ENCODE assay signal across 10 mouse cellular contexts in genomic region chr10:10737041-10737681, GRCm38 (mm10). TPM values are rescaled to one million over a fixed set of nuclear protein-coding genes. Genes with fewer than 3 reads are reported as not detected.
DNase-seq lines count a peak whose midpoint lies in the region; ATAC-seq lines count a peak whose summit lies in the region.
"Had no signal": no experiment of that assay in that cellular context is flagged by ENCODE, and none has a peak within 500 bp of the region (broad histone marks: within the 10 kb centered on the region; RNA-seq: fewer than 3 reads in every experiment).

No protein-coding gene starts in this region.

- no peaks in the 10 kb centered on the region for H3K4me1 ChIP-seq in heart, embryonic 16.5 days (ENCODE audit: control insufficient read depth, insufficient read depth, low read length)
- H3K4me1 ChIP-seq in midbrain, embryonic 16.5 days (ENCODE audit: control insufficient read depth, insufficient read depth, low read length): no peaks in the 10 kb centered on the region

- no peaks in the 10 kb centered on the region for H3K36me3 ChIP-seq in heart, embryonic 16.5 days (ENCODE audit: control insufficient read depth, insufficient read depth)
- no peaks in the 10 kb centered on the region for H3K36me3 ChIP-seq in midbrain, embryonic 16.5 days (ENCODE audit: control insufficient read depth, insufficient read depth, low read length)

- H3K9ac ChIP-seq in heart, embryonic 16.5 days (ENCODE audit: low read length): no peak overlapping the region
- no peak overlapping the region for H3K9ac ChIP-seq in midbrain, embryonic 16.5 days (ENCODE audit: low read depth, low read length)

- no peaks in the 10 kb centered on the region for H3K27me3 ChIP-seq in heart, embryonic 16.5 days (ENCODE audit: control insufficient read depth, insufficient read depth, low read length)
- no peaks in the 10 kb centered on the region for H3K27me3 ChIP-seq in midbrain, embryonic 16.5 days (ENCODE audit: control insufficient read depth, insufficient read depth, low read depth, low read length)

- intact Hi-C loops in left cerebral cortex, postnatal 36 days (cut with DNase I): no loop called here

- no peaks in the 10 kb centered on the region for H3K9me3 ChIP-seq in heart, embryonic 16.5 days (replicated peaks; ENCODE audit: control insufficient read depth, low read length)
- H3K9me3 ChIP-seq in midbrain, embryonic 16.5 days (replicated peaks; ENCODE audit: control insufficient read depth, low read length, poor library complexity, severe bottlenecking): no peaks in the 10 kb centered on the region

- H3K4me3 ChIP-seq in heart, embryonic 16.5 days (ENCODE audit: low read length): no peak overlapping the region
- no peak overlapping the region for H3K4me3 ChIP-seq in midbrain, embryonic 16.5 days (ENCODE audit: low read depth, low read length)

- no peak overlapping the region for H3K4me2 ChIP-seq in heart, embryonic 16.5 days (ENCODE audit: low read depth, low read length)
- no peak overlapping the region for H3K4me2 ChIP-seq in midbrain, embryonic 16.5 days (ENCODE audit: low read length)

- DNase-seq in frontal cortex, postnatal 36 days (ENCODE audit: low spot score in 2 of 2): peak; percentile 12 to 45
- no peak for DNase-seq in frontal cortex, postnatal 14 days (ENCODE audit: low spot score in 2 of 2)
- peak; percentile 10 for DNase-seq in 416B (ENCODE audit: low read depth)
- peak; percentile 7 to 18 for DNase-seq in left cerebral cortex, postnatal 36 days (ENCODE audit: low spot score in 2 of 2)
- no peak for DNase-seq in thymus, adult 18-20 months
- DNase-seq in urinary bladder, adult 2 months (ENCODE audit: low spot score): no peak

- H3K27ac ChIP-seq in heart, embryonic 16.5 days (ENCODE audit: low read length): no peak overlapping the region
- no peak overlapping the region for H3K27ac ChIP-seq in midbrain, embryonic 16.5 days (ENCODE audit: low read length)

- whole genome bisulfite sequencing in heart, embryonic 16.5 days: 6% methylated on average over 1 of the region's 1 CpGs
- 51% methylated on average over 1 of the region's 1 CpGs for WGBS in midbrain, embryonic 16.5 days

- ATAC-seq in heart, embryonic 16.5 days (replicated peaks; ENCODE audit: extremely low read depth, insufficient read depth, low FRiP score): peak; percentile 58; the same call in 1 of the 2 replicates
- no peak for ATAC-seq in midbrain, embryonic 16.5 days

RNA-seq across cellular contexts. Expression of gene Gm10944, which starts 56.0 kb away (rescaled TPM):
- polyA plus RNA-seq in heart, embryonic 16.5 days (2015; fragmentation: Nextera tagmentation; extraction: Ambion mirVana): not detected in 2 replicates
- total RNA-seq in left cerebral cortex, postnatal 36 days (2021): not detected
- polyA plus RNA-seq in midbrain, embryonic 16.5 days (2015; fragmentation: Nextera tagmentation; extraction: Ambion mirVana): not detected in 2 replicates
- not detected in 2 replicates for polyA plus RNA-seq in urinary bladder, adult 2 months (2012; rRNA removed)
- total RNA-seq: left cerebral cortex, adult 8-10 months had no signal
- polyA plus RNA-seq: testis, adult 2 months had no signal

Comparison
In these comparisons a context has a peak if more than half of its experiments do, and no peak if none do; other contexts are left out.
1. DNase-seq: peak in frontal cortex, postnatal 36 days (2 of 2), 416B (single experiment) and left cerebral cortex, postnatal 36 days (2 of 2); none in frontal cortex, postnatal 14 days (0 of 2), thymus, adult 18-20 months (0 of 2) and urinary bladder, adult 2 months (single experiment).